Mouse (Mus musculus) spleen, postnatal 36 days (tissue): ENCODE results near the gene Stac.

ENCODE experiments used
- DNase-seq, 2 experiments: peaks; one replicate each; pipeline ENCODE4 v3.0.0; 2022; ENCODE audit warnings: low spot score in 2 of 2, mixed read lengths in 1 of 2

Stac gene

DNA sequence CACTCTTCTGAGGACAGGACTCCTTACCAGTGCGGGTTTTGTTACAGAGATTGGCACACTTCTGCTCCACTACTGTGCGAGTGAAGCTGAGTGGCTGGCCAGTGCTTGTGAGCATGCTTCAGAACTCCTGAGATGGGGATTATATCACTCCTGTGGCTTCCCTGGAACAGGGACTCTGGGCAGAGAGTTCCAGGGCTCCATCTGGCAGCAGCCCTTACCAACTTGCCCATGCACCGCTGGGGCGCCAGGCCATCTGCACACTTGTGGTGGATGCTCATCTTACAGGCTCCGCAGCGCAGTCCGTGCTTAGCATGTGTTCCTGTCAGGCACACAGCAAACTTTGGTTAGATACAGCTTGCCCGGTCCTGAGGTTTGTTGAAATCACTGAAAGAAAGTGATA lies 83.5 kb downstream of the Stac start:
- DNase-seq, result no peak

DNA sequence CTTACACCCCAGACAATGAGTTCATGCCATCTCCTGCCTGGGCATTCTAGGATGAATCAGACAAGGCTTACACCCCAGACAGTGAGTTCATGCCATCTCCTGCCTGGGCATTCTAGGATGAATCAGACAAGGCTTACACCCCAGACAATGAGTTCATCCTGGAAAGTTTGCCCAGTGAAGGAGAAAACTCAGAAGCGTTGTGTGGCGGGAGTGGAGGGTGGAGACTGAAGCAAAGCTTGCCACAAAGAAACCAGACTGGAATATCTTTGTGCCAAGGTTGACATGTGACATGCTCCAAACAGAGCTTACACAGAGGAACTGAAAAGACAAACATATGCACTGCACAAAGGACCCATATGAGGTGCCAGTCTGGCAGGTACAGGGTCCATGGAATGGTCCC lies 102.6 kb downstream of the Stac start:
- DNase-seq, result no peak

GRCm38 (mm10) chr9:111578784-111579183 lies 111.4 kb downstream of the Stac start:
- no peak for DNase-seq

GRCm38 (mm10) chr9:111577453-111577852 lies 112.7 kb downstream of the Stac start:
- no peak for DNase-seq

GRCm38 (mm10) chr9:111575889-111576288 lies 114.3 kb downstream of the Stac start:
- no peak for DNase-seq

DNA sequence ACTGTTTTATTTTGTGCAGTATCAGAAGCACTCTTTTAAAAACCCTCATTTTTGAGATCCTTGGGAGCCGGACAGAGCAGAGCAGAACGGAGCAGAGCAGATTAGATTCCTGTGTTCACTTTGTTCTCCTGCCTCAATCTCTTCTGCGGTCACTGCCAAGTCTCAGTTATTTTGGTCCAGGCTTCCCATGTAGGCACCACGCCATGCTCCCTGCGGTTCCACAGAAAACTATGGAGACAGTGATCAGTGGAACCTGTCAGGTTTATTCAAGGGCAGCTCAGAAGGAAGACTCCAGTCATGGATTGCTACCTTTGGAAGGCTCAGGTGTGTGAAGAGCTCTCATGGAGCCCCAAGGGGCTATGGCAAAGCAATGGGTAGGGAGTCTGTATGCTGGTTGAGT lies 116.3 kb downstream of the Stac start:
- no peak for DNase-seq

DNA sequence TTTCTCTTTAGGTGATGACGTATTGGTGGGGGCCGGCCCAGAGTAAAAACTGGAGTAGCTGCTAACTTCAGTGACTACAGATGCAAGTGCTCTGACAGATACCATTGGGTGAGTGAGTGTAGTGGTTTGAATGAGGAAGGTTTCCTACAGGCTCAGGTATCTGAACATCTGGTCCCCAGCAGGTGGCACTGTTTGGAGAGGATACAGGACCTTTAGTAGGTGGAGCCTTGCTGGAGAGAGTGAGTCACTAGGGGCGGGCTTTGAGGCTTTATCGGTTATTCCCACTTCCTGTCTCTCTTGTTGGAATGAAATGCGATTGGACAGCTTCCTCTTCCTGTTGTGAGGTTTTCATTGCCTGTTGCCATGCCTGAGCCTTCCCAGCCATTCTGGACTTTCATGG lies 118.5 kb downstream of the Stac start:
- no peak for DNase-seq

- DNase-seq, result no peak
Measured at GRCm38 (mm10) chr9:111564176-111564575, 126.0 kb downstream of the Stac start.

DNA sequence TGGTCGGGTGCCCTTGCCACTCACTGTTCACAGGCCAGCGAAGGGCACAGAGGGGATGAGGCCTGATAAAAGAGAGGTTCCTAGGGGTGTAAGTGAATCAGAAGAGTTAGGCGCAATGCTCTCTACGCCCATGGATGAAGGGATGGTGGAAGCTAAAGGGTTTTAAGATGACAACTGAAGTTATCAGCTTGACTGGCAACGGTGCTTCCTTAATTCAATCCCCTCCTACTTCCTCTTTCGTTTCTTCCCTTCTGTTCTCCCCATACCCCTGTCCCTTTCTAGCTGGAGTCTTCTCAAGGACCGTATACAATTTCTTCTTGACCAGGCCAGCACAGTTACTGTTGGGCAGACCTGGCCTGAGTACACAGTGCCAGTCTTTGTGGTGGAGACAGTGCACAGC lies 126.9 kb downstream of the Stac start:
- peak in 1 of 2 experiments; percentile 5 for DNase-seq

- no peak for DNase-seq
Measured at GRCm38 (mm10) chr9:111562217-111562988, 127.7 kb downstream of the Stac start.

DNA sequence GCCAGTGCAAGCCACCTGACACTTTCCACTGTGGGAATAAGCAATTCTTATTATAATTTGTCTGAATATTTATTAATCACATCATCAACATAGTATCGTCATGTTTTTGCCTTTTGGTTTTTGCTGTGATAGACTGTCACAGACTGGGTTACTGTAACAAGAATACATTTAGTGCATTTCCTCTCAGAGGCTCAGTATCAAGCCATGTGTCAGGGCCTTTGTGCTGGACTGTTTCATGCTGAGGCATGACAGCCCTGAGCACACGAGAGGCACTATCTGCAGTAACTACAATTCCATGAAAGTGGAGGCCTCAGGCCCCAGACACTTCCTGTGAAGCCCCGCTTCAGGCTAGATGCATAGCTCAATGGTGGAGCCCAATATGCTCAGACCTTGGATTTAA lies 133.4 kb downstream of the Stac start:
- no peak for DNase-seq

DNA sequence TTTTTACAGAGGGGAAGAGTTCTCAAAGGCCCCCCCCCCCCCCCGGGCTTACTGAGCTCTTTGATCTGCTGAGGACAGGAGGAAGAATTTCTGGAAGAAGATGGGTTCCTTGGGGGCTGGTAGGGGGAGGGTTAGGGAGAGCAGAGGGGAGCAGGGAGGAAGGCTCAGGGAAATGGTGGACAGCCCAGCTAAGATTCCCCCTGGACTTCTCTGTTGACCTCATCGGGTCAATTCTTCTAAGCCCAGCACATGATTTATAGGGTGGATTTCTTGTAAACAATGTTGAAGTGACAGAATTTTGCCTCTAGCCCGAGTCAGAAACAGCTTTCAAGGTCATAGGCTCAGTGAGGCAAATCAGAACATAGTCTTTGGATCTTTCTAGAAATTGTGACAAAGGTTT lies 137.3 kb downstream of the Stac start:
- no peak for DNase-seq

GRCm38 (mm10) chr9:111551461-111552190 lies 138.5 kb downstream of the Stac start:
- DNase-seq, result peak in 1 of 2 experiments; percentile 12

- DNase-seq, result no peak
Measured at GRCm38 (mm10) chr9:111550963-111551321, 139.2 kb downstream of the Stac start.

GRCm38 (mm10) chr9:111550281-111550962 lies 139.7 kb downstream of the Stac start:
- DNase-seq, result no peak

GRCm38 (mm10) chr9:111542663-111543062 lies 147.5 kb downstream of the Stac start:
- no peak for DNase-seq

- DNase-seq, result no peak
Measured at GRCm38 (mm10) chr9:111535445-111536064, 154.6 kb downstream of the Stac start.

DNA sequence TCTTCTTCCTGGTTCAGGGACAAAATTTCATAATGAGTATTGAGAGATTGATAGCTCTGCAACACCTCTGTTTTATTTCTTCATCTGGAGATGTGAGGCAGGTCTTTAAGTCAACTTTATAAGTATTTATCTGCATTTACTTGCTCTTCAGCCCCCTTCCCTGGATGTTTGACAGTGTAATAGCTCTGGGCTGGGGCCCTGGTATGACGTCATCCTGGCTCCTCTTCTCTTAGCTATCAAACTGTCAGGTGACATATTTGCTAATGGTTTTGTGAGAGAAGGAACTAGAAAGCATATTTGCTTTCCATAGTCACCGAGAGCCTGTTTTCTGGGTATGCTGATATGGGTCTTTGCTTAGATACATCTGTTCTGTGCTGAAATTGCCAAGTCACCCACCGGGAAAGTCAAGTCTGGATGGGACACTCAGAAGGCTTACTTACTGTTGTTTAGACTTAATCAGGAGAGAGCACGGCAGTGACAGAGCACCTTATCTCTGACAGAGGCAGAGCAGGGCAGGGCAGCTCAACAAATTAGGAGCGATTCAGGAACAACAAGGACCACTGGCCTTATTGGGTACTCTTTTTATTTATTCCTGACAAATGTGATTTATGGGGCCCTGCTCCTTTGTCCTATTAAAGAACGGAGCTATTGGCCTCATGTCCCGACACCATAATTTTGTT lies 155.3 kb downstream of the Stac start:
- DNase-seq, result no peak

- no peak for DNase-seq
Measured at GRCm38 (mm10) chr9:111523871-111524270, 166.3 kb downstream of the Stac start.

DNA sequence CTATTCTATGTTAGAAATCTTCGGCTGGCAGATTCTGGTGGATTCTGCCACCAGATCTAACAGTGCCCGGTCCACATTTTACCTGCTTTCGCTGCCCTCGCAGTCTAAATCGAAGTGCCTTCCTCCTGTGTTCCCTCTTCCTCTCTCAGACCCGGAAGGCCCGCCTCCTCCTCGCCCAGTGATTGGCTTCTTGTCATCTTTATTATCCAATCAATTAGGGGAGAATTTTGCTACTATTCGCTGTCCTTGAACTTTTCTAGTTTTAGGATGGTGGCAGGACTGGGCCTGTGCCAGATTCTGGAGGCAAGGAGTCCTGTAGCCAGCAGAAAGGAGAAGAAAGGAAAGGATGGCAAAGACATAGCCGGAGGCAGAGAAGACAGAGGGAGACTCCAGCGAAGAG lies 167.0 kb downstream of the Stac start:
- no peak for DNase-seq

GRCm38 (mm10) chr9:111522226-111522625 lies 167.9 kb downstream of the Stac start:
- DNase-seq, result no peak

- no peak for DNase-seq
Measured at GRCm38 (mm10) chr9:111515536-111515935, 174.6 kb downstream of the Stac start.
